In the genomic region with DNA sequence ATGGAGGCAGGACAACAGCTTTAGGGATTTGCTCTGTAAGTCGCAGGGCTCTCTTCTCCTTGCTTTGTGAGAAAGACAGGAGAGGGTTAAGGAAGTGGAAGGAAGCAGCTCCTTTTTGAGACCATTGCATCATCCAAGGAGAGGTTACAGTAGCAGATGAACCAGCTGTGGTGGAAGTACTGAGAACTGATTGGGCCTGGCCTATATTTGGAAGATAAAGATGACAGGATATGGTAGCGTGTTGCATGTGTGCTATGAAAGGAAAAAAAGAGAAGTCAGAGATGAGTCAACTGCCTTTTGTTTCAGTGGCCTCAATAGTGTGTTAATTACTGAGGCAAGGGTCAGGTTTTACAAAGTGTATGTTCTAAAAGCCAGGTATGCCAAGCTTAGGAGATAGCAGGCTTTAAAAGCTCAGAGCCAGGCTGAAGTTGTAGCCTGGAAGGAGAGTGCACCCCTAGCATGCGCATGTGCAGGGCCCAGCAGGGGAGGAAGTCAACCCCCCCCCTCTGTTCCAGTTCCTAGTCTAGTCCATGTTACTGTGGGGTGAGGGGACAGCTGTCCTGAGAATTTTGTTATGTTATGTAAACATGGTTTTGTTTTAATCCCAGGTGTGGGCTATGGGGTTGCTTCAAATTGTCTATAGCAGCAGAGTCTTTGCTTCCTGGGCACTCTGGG, we compare ENCODE assay signal across 1 mouse cellular context.
TF ChIP-seq lines count a peak whose summit lies in the region.

No protein-coding gene starts in this region.

TF ChIP-seq in MEL, 35 proteins besides CTCF, POLR2A, EP300 and RAD21 (continued from another document):
- no peak for TF ChIP-seq POLR2AphosphoS5 (IDR thresholded peaks at IDR 0.05; ENCODE audit: borderline replicate concordance, low read depth, low read length)
- peak; percentile 39; the same call in 1 of the 2 replicates for TF ChIP-seq ELF1 (IDR thresholded peaks at IDR 0.05; ENCODE audit: low read depth, low read length)
- peak; percentile 82 for TF ChIP-seq NRF1 (IDR thresholded peaks at IDR 0.05; ENCODE audit: insufficient read depth, low read depth, low read length, poor library complexity, severe bottlenecking)
- no peak for TF ChIP-seq POLR2AphosphoS2 (IDR thresholded peaks at IDR 0.05; ENCODE audit: low read length)
- TF ChIP-seq NELFE (IDR thresholded peaks at IDR 0.05; ENCODE audit: low read depth, low read length): no peak
- TF ChIP-seq USF2 (IDR thresholded peaks at IDR 0.05; ENCODE audit: borderline replicate concordance in 1 of 2, insufficient read depth in 1 of 2, low read depth in 1 of 2, low read length in 2 of 2): no peak
- TF ChIP-seq KAT2A (conservative IDR thresholded peaks at IDR 0.05; ENCODE audit: low read depth, low read length): peak; percentile 59
- no peak; the same call in 1 of the 2 replicates for TF ChIP-seq MAFK (IDR thresholded peaks at IDR 0.05; ENCODE audit: borderline replicate concordance, low read depth, low read length)
- TF ChIP-seq ETS1 (IDR thresholded peaks at IDR 0.05; ENCODE audit: low read depth, low read length): peak; percentile 100
- TF ChIP-seq TCF12 (IDR thresholded peaks at IDR 0.05; ENCODE audit: low read depth, low read length): peak; percentile 89
- peak; percentile 93 for TF ChIP-seq MYC (IDR thresholded peaks at IDR 0.05; ENCODE audit: low read depth, low read length)
- TF ChIP-seq BHLHE40 (IDR thresholded peaks at IDR 0.05; ENCODE audit: borderline replicate concordance, low read depth, low read length): peak; percentile 79
- TF ChIP-seq UBTF (IDR thresholded peaks at IDR 0.05; ENCODE audit: borderline replicate concordance, insufficient read depth, low read depth, low read length): no peak
- TF ChIP-seq GATA1 (IDR thresholded peaks at IDR 0.05; ENCODE audit: low read depth, low read length): peak; percentile 92
- TF ChIP-seq GABPA (IDR thresholded peaks at IDR 0.05; ENCODE audit: low read depth, low read length): no peak
TF ChIP-seq in MEL: peak in this region for 22.
